Mouse (Mus musculus): ENCODE measurements at regions not wholly inside any gene's neighbourhood (a gene's known extent, or its start where the extent isn't known, plus 50 kb on each side); places are given as distances from the start of the nearest gene placed in this dataset.

- H3K36me3 ChIP-seq = no peaks in the 10 kb centered on the region
- H3K4me1 ChIP-seq = peaks cover 22% of the 10 kb centered on the region
- no peak overlapping the region for H3K4me3 ChIP-seq
- H3K27ac ChIP-seq (replicated peaks) = no peak overlapping the region
- no peaks in the 10 kb centered on the region; the same call in 1 of the 2 replicates for H3K27me3 ChIP-seq (ENCODE audit: low read depth, poor library complexity, severe bottlenecking)
- no peak for DNase-seq (ENCODE audit: low spot score)
- 74% methylated on average over 6 of the region's 6 CpGs for WGBS
- no peaks in the 10 kb centered on the region for H3K9me3 ChIP-seq (replicated peaks)
Observed at GRCm38 (mm10) chr7:129800461-129800867, 208.8 kb downstream of the Wdr11 start.

DNA sequence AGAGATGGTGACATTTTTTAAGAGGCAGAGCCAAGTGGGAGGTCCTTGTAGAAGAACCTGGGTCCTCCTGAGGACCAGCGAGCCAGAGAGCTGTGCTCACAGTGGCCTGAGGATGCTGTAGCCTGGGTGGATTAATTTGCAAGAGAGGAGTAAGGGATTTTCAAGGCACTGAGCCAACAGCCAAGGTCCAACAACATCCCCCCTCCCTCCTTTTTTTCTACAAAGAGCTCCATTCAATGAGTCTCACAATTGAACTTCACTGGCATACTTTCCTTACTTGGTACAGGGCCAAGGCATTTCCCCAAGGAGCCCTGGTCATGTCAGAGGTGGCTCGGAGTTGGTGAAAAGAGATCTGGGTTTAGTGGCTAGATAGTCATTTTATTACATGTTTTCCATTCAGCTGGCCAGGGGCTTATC, 209.8 kb downstream of the Wdr11 start:
- 82% methylated on average over 2 of the region's 2 CpGs for WGBS
- no peak overlapping the region for H3K27ac ChIP-seq (replicated peaks)

GRCm38 (mm10) chr7:129802168-129802567, 210.5 kb downstream of the Wdr11 start:
- H3K27me3 ChIP-seq (ENCODE audit: low read depth, poor library complexity, severe bottlenecking) = no peaks in the 10 kb centered on the region
- no peak overlapping the region for H3K4me3 ChIP-seq
- no peaks in the 10 kb centered on the region for H3K36me3 ChIP-seq
- no peaks in the 10 kb centered on the region for H3K9me3 ChIP-seq (replicated peaks)
- H3K27ac ChIP-seq (replicated peaks) = no peak overlapping the region
- 88% methylated on average over 6 of the region's 6 CpGs for WGBS
- no peak for DNase-seq (ENCODE audit: low spot score)
- H3K4me1 ChIP-seq = peaks cover 18% of the 10 kb centered on the region; the same call in 1 of the 2 replicates

More for the DNA sequence above, 209.8 kb downstream of the Wdr11 start:
- no peaks in the 10 kb centered on the region for H3K9me3 ChIP-seq (replicated peaks)
- no peak overlapping the region for H3K4me3 ChIP-seq
- no peaks in the 10 kb centered on the region for H3K36me3 ChIP-seq
- peaks cover 18% of the 10 kb centered on the region; the same call in 1 of the 2 replicates for H3K4me1 ChIP-seq
- no peak for DNase-seq (ENCODE audit: low spot score)
- H3K27me3 ChIP-seq (ENCODE audit: low read depth, poor library complexity, severe bottlenecking) = no peaks in the 10 kb centered on the region; the same call in 1 of the 2 replicates

- Histone ChIP-seq H3K9me3 (replicated peaks) (no peaks in the 10 kb centered on the region), H3K4me3 (no peak overlapping the region), H3K36me3 (no peaks in the 10 kb centered on the region), H3K27ac (replicated peaks) (no peak overlapping the region), H3K27me3 (ENCODE audit: low read depth, poor library complexity, severe bottlenecking) (no peaks in the 10 kb centered on the region), H3K4me1 (peaks cover 18% of the 10 kb centered on the region; the same call in 1 of the 2 replicates)
- 79% methylated on average over 5 of the region's 5 CpGs for WGBS
- no peak for DNase-seq (ENCODE audit: low spot score)
Observed at GRCm38 (mm10) chr7:129805340-129805739, 213.7 kb downstream of the Wdr11 start.

- Histone ChIP-seq H3K4me1 (0 out of 2 replicates have a peak, but pooled peaks cover 2% of the 10 kb centered on the region), H3K27me3 (ENCODE audit: low read depth, poor library complexity, severe bottlenecking) (no peaks in the 10 kb centered on the region), H3K36me3 (no peaks in the 10 kb centered on the region), H3K27ac (replicated peaks) (no peak overlapping the region), H3K4me3 (no peak overlapping the region), H3K9me3 (replicated peaks) (no peaks in the 10 kb centered on the region)
- no peak for DNase-seq (ENCODE audit: low spot score)
- 81% methylated on average over 9 of the region's 9 CpGs for WGBS
Observed at GRCm38 (mm10) chr7:129810141-129810540, 218.5 kb downstream of the Wdr11 start.

DNA sequence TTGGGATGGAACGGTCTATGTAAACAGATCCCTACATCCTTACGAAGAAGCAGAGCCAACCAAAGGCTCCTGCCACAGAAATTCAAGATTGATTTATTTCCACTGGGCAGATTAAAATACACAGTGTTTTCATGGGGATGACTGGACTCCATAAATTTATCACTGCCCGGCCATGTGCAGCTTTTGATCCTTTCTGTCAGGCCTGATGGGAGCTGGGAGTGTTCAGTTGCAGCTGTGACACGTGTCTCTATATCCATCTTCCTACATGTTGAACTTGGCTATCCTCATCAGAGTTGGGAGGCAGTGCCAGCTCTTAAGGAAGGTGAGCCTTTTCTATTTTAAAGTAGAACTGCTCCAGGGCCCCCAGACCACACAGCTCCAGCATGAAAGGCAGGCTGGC, 218.9 kb downstream of the Wdr11 start:
- DNase-seq (ENCODE audit: low spot score) = no peak
- Histone ChIP-seq H3K9me3 (replicated peaks) (no peaks in the 10 kb centered on the region), H3K27ac (replicated peaks) (no peak overlapping the region), H3K27me3 (ENCODE audit: low read depth, poor library complexity, severe bottlenecking) (no peaks in the 10 kb centered on the region), H3K4me3 (no peak overlapping the region), H3K4me1 (no peaks in the 10 kb centered on the region), H3K36me3 (no peaks in the 10 kb centered on the region)
- 88% methylated on average over 4 of the region's 4 CpGs for WGBS

GRCm38 (mm10) chr7:129814149-129814860, 222.6 kb downstream of the Wdr11 start:
- no peak for DNase-seq (ENCODE audit: low spot score)
- Histone ChIP-seq H3K27me3 (ENCODE audit: low read depth, poor library complexity, severe bottlenecking) (no peaks in the 10 kb centered on the region), H3K27ac (replicated peaks) (no peak overlapping the region), H3K4me1 (no peaks in the 10 kb centered on the region), H3K36me3 (no peaks in the 10 kb centered on the region), H3K9me3 (replicated peaks) (no peaks in the 10 kb centered on the region), H3K4me3 (no peak overlapping the region)
- 91% methylated on average over 6 of the region's 6 CpGs for WGBS

- Histone ChIP-seq H3K4me1 (no peaks in the 10 kb centered on the region), H3K4me3 (no peak overlapping the region), H3K27me3 (ENCODE audit: low read depth, poor library complexity, severe bottlenecking) (no peaks in the 10 kb centered on the region), H3K36me3 (no peaks in the 10 kb centered on the region), H3K9me3 (replicated peaks) (no peaks in the 10 kb centered on the region), H3K27ac (replicated peaks) (no peak overlapping the region)
- 92% methylated on average over 2 of the region's 2 CpGs for WGBS
- no peak for DNase-seq (ENCODE audit: low spot score)
Observed at GRCm38 (mm10) chr7:129818833-129819232, 227.2 kb downstream of the Wdr11 start.

- Histone ChIP-seq H3K27ac (replicated peaks) (no peak overlapping the region), H3K36me3 (no peaks in the 10 kb centered on the region), H3K4me1 (no peaks in the 10 kb centered on the region), H3K9me3 (replicated peaks) (no peaks in the 10 kb centered on the region), H3K4me3 (no peak overlapping the region), H3K27me3 (ENCODE audit: low read depth, poor library complexity, severe bottlenecking) (no peaks in the 10 kb centered on the region)
- WGBS = 87% methylated on average over 5 of the region's 5 CpGs
- DNase-seq (ENCODE audit: low spot score) = no peak
Observed at GRCm38 (mm10) chr7:129819651-129820050, 228.0 kb downstream of the Wdr11 start.

- 82% methylated on average over 1 of the region's 1 CpGs for WGBS
Observed at GRCm38 (mm10) chr7:129828970-129829369, 237.3 kb downstream of the Wdr11 start.

DNA sequence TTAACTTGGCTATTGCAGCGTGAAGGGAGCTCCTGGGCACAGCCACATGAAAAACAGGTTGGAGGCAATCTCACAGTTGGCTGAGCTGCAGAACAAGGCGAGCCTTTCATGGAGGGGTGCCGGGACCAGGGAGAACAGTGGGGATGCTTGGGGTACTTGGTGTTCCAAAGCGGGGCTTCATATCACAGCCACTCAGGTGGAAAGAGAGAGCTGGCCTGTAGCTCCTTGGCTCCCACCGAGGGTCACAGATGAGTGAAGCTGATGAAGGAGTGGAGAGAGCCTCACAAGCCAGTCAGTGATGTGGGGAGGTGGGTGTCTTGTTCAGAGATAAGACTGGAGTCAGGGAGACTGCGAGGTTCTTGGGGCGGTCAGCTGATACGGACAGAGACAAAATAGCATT, 241.2 kb downstream of the Wdr11 start:
- H3K4me3 ChIP-seq = no peak overlapping the region
- peaks cover 12% of the 10 kb centered on the region for H3K4me1 ChIP-seq
- no peaks in the 10 kb centered on the region for H3K9me3 ChIP-seq (replicated peaks)
- no peak overlapping the region for H3K27ac ChIP-seq (replicated peaks)
- H3K27me3 ChIP-seq (ENCODE audit: low read depth, poor library complexity, severe bottlenecking) = no peaks in the 10 kb centered on the region; the same call in 1 of the 2 replicates
- no peak for DNase-seq (ENCODE audit: low spot score)
- 83% methylated on average over 8 of the region's 8 CpGs for WGBS
- H3K36me3 ChIP-seq = no peaks in the 10 kb centered on the region

More at GRCm38 (mm10) chr7:129828970-129829369, 237.3 kb downstream of the Wdr11 start:
- H3K4me1 ChIP-seq = peaks cover 12% of the 10 kb centered on the region
- no peaks in the 10 kb centered on the region for H3K36me3 ChIP-seq
- H3K27me3 ChIP-seq (ENCODE audit: low read depth, poor library complexity, severe bottlenecking) = no peaks in the 10 kb centered on the region; the same call in 1 of the 2 replicates
- no peak overlapping the region for H3K4me3 ChIP-seq
- no peaks in the 10 kb centered on the region for H3K9me3 ChIP-seq (replicated peaks)
- H3K27ac ChIP-seq (replicated peaks) = no peak overlapping the region
- no peak for DNase-seq (ENCODE audit: low spot score)

DNA sequence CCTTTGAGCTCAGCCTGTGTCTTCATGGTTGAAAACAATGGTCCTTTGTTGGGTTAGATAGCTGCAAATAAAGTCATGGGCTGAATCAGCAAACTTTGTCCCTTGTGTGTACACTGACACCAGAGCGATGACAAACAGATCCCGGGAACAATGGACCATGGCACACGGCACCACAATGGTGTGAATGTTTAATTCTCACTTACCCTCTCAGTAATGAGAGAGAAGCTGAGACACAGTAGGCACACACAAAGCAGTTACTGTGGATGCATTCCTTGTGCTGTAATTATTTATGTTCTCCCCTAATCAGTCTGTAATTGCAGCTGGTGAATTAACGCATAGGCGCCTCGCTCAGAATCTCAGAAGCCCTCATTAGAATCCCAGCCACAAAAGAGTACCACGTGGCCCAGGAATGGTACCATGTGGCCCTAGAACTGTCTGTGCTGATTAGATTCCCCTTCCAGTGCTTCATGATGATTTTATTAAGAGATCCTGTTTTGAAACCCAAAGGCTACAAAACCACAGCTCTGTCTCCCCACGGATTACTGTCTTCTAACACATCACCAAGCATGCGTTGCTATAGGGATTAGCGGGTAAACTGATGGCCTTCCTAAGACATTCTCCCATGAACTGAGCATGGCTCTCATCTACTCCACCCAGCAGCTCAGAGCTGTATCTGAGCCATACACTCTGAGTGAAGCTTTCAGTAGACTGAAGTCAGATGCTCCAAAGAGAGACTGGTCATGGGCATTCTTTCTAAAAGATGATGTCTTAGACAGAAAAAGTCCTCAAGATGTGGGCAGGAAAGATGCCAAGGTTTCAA, 250.8 kb downstream of the Wdr11 start:
- no peak overlapping the region for H3K4me3 ChIP-seq
- H3K27ac ChIP-seq (replicated peaks) = no peak overlapping the region
- DNase-seq (ENCODE audit: low spot score) = no peak
- peaks cover 9% of the 10 kb centered on the region for H3K4me1 ChIP-seq
- no peaks in the 10 kb centered on the region for H3K27me3 ChIP-seq (ENCODE audit: low read depth, poor library complexity, severe bottlenecking)
- no peaks in the 10 kb centered on the region for H3K36me3 ChIP-seq
- no peaks in the 10 kb centered on the region for H3K9me3 ChIP-seq (replicated peaks)
- 81% methylated on average over 10 of the region's 10 CpGs for WGBS

DNA sequence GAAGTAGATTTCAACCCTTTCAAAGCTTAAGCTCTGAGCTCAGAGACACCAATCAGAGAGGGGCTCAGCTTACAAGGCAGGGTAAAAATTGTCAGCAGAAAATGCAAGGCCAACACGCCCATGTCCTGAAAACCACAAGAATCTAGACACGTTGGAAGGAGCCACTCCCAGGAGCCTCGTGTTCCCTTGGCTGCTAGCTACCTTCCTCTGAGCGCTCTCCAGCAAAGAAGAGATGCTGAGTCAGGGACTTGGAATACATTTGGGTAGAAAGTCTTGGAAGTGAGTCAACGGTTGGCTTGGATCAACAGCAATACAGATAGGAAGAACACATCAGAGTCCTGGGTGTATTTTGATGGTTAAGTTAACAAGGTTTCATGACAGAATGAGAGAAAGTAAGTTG, 255.5 kb downstream of the Wdr11 start:
- Histone ChIP-seq H3K27ac (replicated peaks) (no peak overlapping the region), H3K9me3 (replicated peaks) (no peaks in the 10 kb centered on the region), H3K36me3 (no peaks in the 10 kb centered on the region), H3K4me3 (no peak overlapping the region), H3K27me3 (ENCODE audit: low read depth, poor library complexity, severe bottlenecking) (no peaks in the 10 kb centered on the region), H3K4me1 (peaks cover 7% of the 10 kb centered on the region)
- no peak for DNase-seq (ENCODE audit: low spot score)
- 84% methylated on average over 5 of the region's 5 CpGs for WGBS

All from midbrain, embryonic 10.5 days (tissue).